In genomic region chr4:99354241-99354640, GRCm38 (mm10) we compare ENCODE assay signal across 9 mouse cellular contexts. TPM values are rescaled to one million over a fixed set of nuclear protein-coding genes. Genes with fewer than 3 reads are reported as not detected.
DNase-seq lines count a peak whose midpoint lies in the region; ATAC-seq and TF ChIP-seq lines count a peak whose summit lies in the region.
"Had no signal": no experiment of that assay in that cellular context is flagged by ENCODE, and none has a peak within 500 bp of the region (broad histone marks: within the 10 kb centered on the region; RNA-seq: fewer than 3 reads in every experiment).

No protein-coding gene starts in this region.

- no peak overlapping the region for H3K9ac ChIP-seq in hindbrain, embryonic 11.5 days (ENCODE audit: low read depth, low read length)
- H3K9ac ChIP-seq in forebrain, embryonic 11.5 days (ENCODE audit: low read length), result no peak overlapping the region
- H3K9ac ChIP-seq in midbrain, embryonic 14.5 days (replicated peaks; ENCODE audit: low read length), result no peak overlapping the region; the same call in 1 of the 2 replicates

- TF ChIP-seq POLR2A in cerebellum, adult 2 months (IDR thresholded peaks at IDR 0.05; ENCODE audit: borderline replicate concordance, insufficient read depth, low read length), result no peak

- no peak overlapping the region for H3K27ac ChIP-seq in hindbrain, embryonic 11.5 days (ENCODE audit: low read depth, low read length)
- no peak overlapping the region for H3K27ac ChIP-seq in hindbrain, embryonic 10.5 days
- H3K27ac ChIP-seq in forebrain, embryonic 11.5 days (ENCODE audit: low read depth, low read length), result no peak overlapping the region
- H3K27ac ChIP-seq in midbrain, embryonic 14.5 days (replicated peaks; ENCODE audit: low read depth, low read length), result no peak overlapping the region
- no peak overlapping the region for H3K27ac ChIP-seq in cerebellum, adult 2 months (ENCODE audit: insufficient read depth, low read length)

- 0 out of 2 replicates have a peak, but pooled peaks have one; percentile 4 for ATAC-seq in hindbrain, embryonic 11.5 days (ENCODE audit: low FRiP score)
- no peak for ATAC-seq in forebrain, embryonic 11.5 days (replicated peaks; ENCODE audit: low FRiP score)
- no peak for ATAC-seq in midbrain, embryonic 14.5 days (ENCODE audit: low FRiP score, low TSS enrichment)
- ATAC-seq in erythroblast, adult 5-6 weeks (replicated peaks; ENCODE audit: low FRiP score, poor library complexity, severe bottlenecking), result no peak

- H3K36me3 ChIP-seq in hindbrain, embryonic 11.5 days (ENCODE audit: control insufficient read depth, insufficient read depth, low read length), result no peaks in the 10 kb centered on the region
- H3K36me3 ChIP-seq in hindbrain, embryonic 10.5 days, result no peaks in the 10 kb centered on the region
- no peaks in the 10 kb centered on the region for H3K36me3 ChIP-seq in forebrain, embryonic 11.5 days (ENCODE audit: control insufficient read depth, insufficient read depth, low read length)
- no peaks in the 10 kb centered on the region for H3K36me3 ChIP-seq in midbrain, embryonic 14.5 days (ENCODE audit: control insufficient read depth, insufficient read depth, low read length)

- H3K4me2 ChIP-seq in hindbrain, embryonic 11.5 days (replicated peaks; ENCODE audit: low read depth, low read length), result no peak overlapping the region
- peak overlapping the region; percentile 24; the same call in 1 of the 2 replicates for H3K4me2 ChIP-seq in forebrain, embryonic 11.5 days (ENCODE audit: low read depth, low read length, severe bottlenecking)
- H3K4me2 ChIP-seq in midbrain, embryonic 14.5 days (ENCODE audit: low read length), result peak overlapping the region; percentile 32

- no peak overlapping the region for H3K4me3 ChIP-seq in hindbrain, embryonic 11.5 days (ENCODE audit: low read depth, low read length)
- no peak overlapping the region for H3K4me3 ChIP-seq in hindbrain, embryonic 10.5 days
- H3K4me3 ChIP-seq in forebrain, embryonic 11.5 days (ENCODE audit: low read depth, low read length), result no peak overlapping the region; the same call in 1 of the 2 replicates
- no peak overlapping the region for H3K4me3 ChIP-seq in midbrain, embryonic 14.5 days (replicated peaks; ENCODE audit: low read depth, low read length)
- no peak overlapping the region for H3K4me3 ChIP-seq in cerebellum, adult 2 months (replicated peaks; ENCODE audit: insufficient read depth, low read depth, low read length)

- H3K4me1 ChIP-seq in hindbrain, embryonic 11.5 days (replicated peaks; ENCODE audit: control insufficient read depth, insufficient read depth, low read length), result no peaks in the 10 kb centered on the region
- H3K4me1 ChIP-seq in hindbrain, embryonic 10.5 days (replicated peaks), result peaks cover 14% of the 10 kb centered on the region
- peaks cover 5% of the 10 kb centered on the region; the same call in 1 of the 2 replicates for H3K4me1 ChIP-seq in forebrain, embryonic 11.5 days (replicated peaks; ENCODE audit: control insufficient read depth, insufficient read depth, low read length)
- H3K4me1 ChIP-seq in midbrain, embryonic 14.5 days (ENCODE audit: control insufficient read depth, insufficient read depth, low read length), result peaks cover 19% of the 10 kb centered on the region; the same call in 1 of the 2 replicates
- no peaks in the 10 kb centered on the region for H3K4me1 ChIP-seq in cerebellum, adult 2 months (ENCODE audit: control insufficient read depth, insufficient read depth, low read length)

- DNase-seq in hindbrain, embryonic 11.5 days (ENCODE audit: low spot score), result no peak
- DNase-seq in hindbrain, embryonic 10.5 days (ENCODE audit: low spot score), result no peak
- DNase-seq in NIH3T3 (ENCODE audit: low read depth), result peak; percentile 56
- no peak for DNase-seq in forebrain, embryonic 11.5 days (ENCODE audit: low spot score)
- DNase-seq in midbrain, embryonic 14.5 days, result peak; percentile 60
- no peak for DNase-seq in embryo, embryonic 9.5 days (ENCODE audit: extremely low spot score)
- DNase-seq in cerebellum, adult 2 months, result no peak
- DNase-seq: heart, adult 18-20 months had no signal

- H3K27me3 ChIP-seq in hindbrain, embryonic 11.5 days (ENCODE audit: control insufficient read depth, insufficient read depth, low read length), result no peaks in the 10 kb centered on the region
- peaks cover 3% of the 10 kb centered on the region; the same call in 1 of the 2 replicates for H3K27me3 ChIP-seq in hindbrain, embryonic 10.5 days (ENCODE audit: insufficient read depth, poor library complexity, severe bottlenecking)
- no peaks in the 10 kb centered on the region for H3K27me3 ChIP-seq in forebrain, embryonic 11.5 days (ENCODE audit: control insufficient read depth, insufficient read depth, low read length)
- H3K27me3 ChIP-seq in midbrain, embryonic 14.5 days (ENCODE audit: control insufficient read depth, insufficient read depth, low read length), result 0 out of 2 replicates have a peak, but pooled peaks cover 4% of the 10 kb centered on the region
- H3K27me3 ChIP-seq in cerebellum, adult 2 months (ENCODE audit: control insufficient read depth, insufficient read depth, low read length), result no peaks in the 10 kb centered on the region

- 61% methylated on average over 14 of the region's 17 CpGs for WGBS in hindbrain, embryonic 11.5 days
- 66% methylated on average over 17 of the region's 17 CpGs for WGBS in hindbrain, embryonic 10.5 days
- 44% methylated on average over 16 of the region's 17 CpGs for WGBS in forebrain, embryonic 11.5 days
- 43% methylated on average over 17 of the region's 17 CpGs for WGBS in midbrain, embryonic 14.5 days
- 72% methylated on average over 17 of the region's 17 CpGs for WGBS in cerebellum, adult 2 months

- no peaks in the 10 kb centered on the region for H3K9me3 ChIP-seq in hindbrain, embryonic 11.5 days (ENCODE audit: control insufficient read depth, low read length)
- no peaks in the 10 kb centered on the region for H3K9me3 ChIP-seq in hindbrain, embryonic 10.5 days
- H3K9me3 ChIP-seq in forebrain, embryonic 11.5 days (ENCODE audit: control insufficient read depth, low read length), result no peaks in the 10 kb centered on the region
- H3K9me3 ChIP-seq in midbrain, embryonic 14.5 days (ENCODE audit: control insufficient read depth, low read length), result no peaks in the 10 kb centered on the region

- TF ChIP-seq CTCF in cerebellum, adult 2 months (IDR thresholded peaks at IDR 0.05; ENCODE audit: borderline replicate concordance, insufficient read depth, low read depth, low read length), result no peak

RNA-seq across cellular contexts. Expression of gene Gm12689, which starts 58.5 kb away (rescaled TPM):
- polyA plus RNA-seq in hindbrain, embryonic 11.5 days (2014; fragmentation: Nextera tagmentation; extraction: Ambion mirVana), result 0.17 and 0.18 TPM in 2 replicates
- polyA plus RNA-seq in hindbrain, embryonic 10.5 days (2016; fragmentation: Nextera tagmentation; extraction: Ambion mirVana), result 0.10 and 0.11 TPM in 2 replicates
- 0.36 TPM in 1 of 2 replicates, not detected in the other for polyA plus RNA-seq in forebrain, embryonic 11.5 days (2014; fragmentation: Nextera tagmentation; extraction: Ambion mirVana)
- polyA plus RNA-seq in midbrain, embryonic 14.5 days (2014; fragmentation: Nextera tagmentation; extraction: Ambion mirVana), result 0.36 TPM in 1 of 2 replicates, not detected in the other
- polyA plus RNA-seq in cerebellum, adult 2 months (2012; rRNA removed), result 3.0 and 3.6 TPM in 2 replicates
- total RNA-seq in erythroblast, adult 5-6 weeks (2015; ENCODE audit: low replicate concordance), result not detected in 2 replicates
- 2.1 TPM in 1 of 2 replicates, not detected in the other for total RNA-seq in erythroblast, adult 5-6 weeks (2017; ENCODE audit: low replicate concordance)
- total RNA-seq: heart, adult 18-20 months had no signal

Comparison
In these comparisons a context has a peak if more than half of its experiments do, and no peak if none do; other contexts are left out.
1. DNase-seq: peak in NIH3T3 (single experiment) and midbrain, embryonic 14.5 days (single experiment); none in hindbrain, embryonic 11.5 days (single experiment), hindbrain, embryonic 10.5 days (single experiment), forebrain, embryonic 11.5 days (single experiment), embryo, embryonic 9.5 days (single experiment) and cerebellum, adult 2 months (0 of 2).